Mouse (Mus musculus) thymus, adult 2 months (tissue): ENCODE results near the gene Nucb2. TPM values are rescaled to one million over a fixed set of nuclear protein-coding genes. Genes with fewer than 3 reads are reported as not detected.

Source experiments
- DNase-seq: peaks from one replicate; pipeline ENCODE4 v3.0.0; 2021
- H3K27ac ChIP-seq: fragments of 200-500 bp; 2 replicates; pipeline ENCODE4 v1.5.1; 2012; ENCODE audit warnings: low read length, control low read depth; ENCODE audit not compliant: control insufficient read depth, insufficient read depth
- H3K27me3 ChIP-seq: fragments of 200-500 bp; 2 replicates; pipeline ENCODE4 v1.6.1; 2012; ENCODE audit warnings: mild to moderate bottlenecking, low read length, moderate library complexity, mixed read lengths; ENCODE audit not compliant: control insufficient read depth, insufficient read depth
- H3K36me3 ChIP-seq: fragments of 200-500 bp; 2 replicates; pipeline ENCODE4 v1.6.1; 2012; ENCODE audit warnings: mild to moderate bottlenecking, low read length, moderate library complexity; ENCODE audit not compliant: control insufficient read depth, insufficient read depth
- H3K4me1 ChIP-seq: fragments of 200-500 bp; replicated peaks from 2 replicates; pipeline ENCODE4 v1.6.1; 2012; ENCODE audit warnings: low read length; ENCODE audit not compliant: control insufficient read depth, insufficient read depth
- H3K4me3 ChIP-seq: fragments of 200-500 bp; 2 replicates; pipeline ENCODE4 v1.5.1; 2012; ENCODE audit warnings: mild to moderate bottlenecking, low read length, control low read depth, moderate library complexity; ENCODE audit not compliant: control insufficient read depth, insufficient read depth
- CTCF ChIP-seq: fragments of 200-500 bp; IDR thresholded peaks from 2 replicates; pipeline ENCODE4 v1.5.1; 2012; ENCODE audit warnings: mild to moderate bottlenecking, control low read depth, low read length, moderate library complexity, borderline replicate concordance; ENCODE audit not compliant: control insufficient read depth, poor library complexity, insufficient read depth; ENCODE audit errors: extremely low read depth
- POLR2A ChIP-seq: fragments of 200-500 bp; IDR thresholded peaks from 2 replicates; pipeline ENCODE4 v1.6.1; 2012; ENCODE audit warnings: mild to moderate bottlenecking, low read length, control low read depth, moderate library complexity; ENCODE audit not compliant: control insufficient read depth, poor library complexity, insufficient read depth; ENCODE audit errors: extremely low read depth
- WGBS: fragments of 180-500 bp; shearing (Covaris S2); methylation state at CpG from one replicate; pipeline ENCODE4 v1.1.7; 2018; 5-methylcytosine and 5-hydroxymethylcytosine counted together
- polyA plus RNA-seq: library from polyadenylated mRNA; depleted of rRNA; stranded (reverse); fragments of >200 nt; gene quantifications from 2 replicates; pipeline ENCODE4 v1.2.3, GENCODE M21; 2012

Nucb2 gene
- polyA plus RNA-seq, 1 experiment: 1.2 TPM

- Histone ChIP-seq H3K36me3 (no peaks in the 10 kb centered on the region), H3K27ac (no peak overlapping the region), H3K27me3 (no peaks in the 10 kb centered on the region), H3K4me3 (no peak overlapping the region), H3K4me1 (no peaks in the 10 kb centered on the region)
- no peak for TF ChIP-seq CTCF
- TF ChIP-seq POLR2A: no peak
- DNase-seq: no peak
- 91% methylated on average over 13 of the region's 13 CpGs for WGBS
Measured at GRCm38 (mm10) chr7:116515514-116516135, 11.5 kb downstream of the Nucb2 start.

- Histone ChIP-seq H3K27ac (no peak overlapping the region), H3K4me3 (no peak overlapping the region), H3K27me3 (no peaks in the 10 kb centered on the region), H3K36me3 (no peaks in the 10 kb centered on the region), H3K4me1 (no peaks in the 10 kb centered on the region)
- TF ChIP-seq POLR2A (no peak), CTCF (no peak)
- DNase-seq: no peak
- WGBS: 92% methylated on average over 5 of the region's 5 CpGs
Measured at GRCm38 (mm10) chr7:116517240-116517639, 13.1 kb downstream of the Nucb2 start.

- no peak for DNase-seq
- H3K36me3 ChIP-seq: no peaks in the 10 kb centered on the region
- WGBS: 97% methylated on average over 5 of the region's 5 CpGs
- H3K27me3 ChIP-seq: no peaks in the 10 kb centered on the region
- H3K27ac ChIP-seq: no peak overlapping the region
- no peak overlapping the region for H3K4me3 ChIP-seq
- TF ChIP-seq CTCF (no peak), POLR2A (no peak)
- H3K4me1 ChIP-seq: no peaks in the 10 kb centered on the region
Measured at GRCm38 (mm10) chr7:116518155-116518554, 14.0 kb downstream of the Nucb2 start.

- 75% methylated on average over 3 of the region's 3 CpGs for WGBS
- no peaks in the 10 kb centered on the region for H3K36me3 ChIP-seq
- no peak for TF ChIP-seq CTCF
- no peak for TF ChIP-seq POLR2A
- H3K27ac ChIP-seq: no peak overlapping the region
- no peaks in the 10 kb centered on the region for H3K27me3 ChIP-seq
- H3K4me3 ChIP-seq: no peak overlapping the region
- no peaks in the 10 kb centered on the region for H3K4me1 ChIP-seq
- peak; percentile 20 for DNase-seq
Measured at GRCm38 (mm10) chr7:116519805-116520204, 15.6 kb downstream of the Nucb2 start.

GRCm38 (mm10) chr7:116524577-116524976 lies 20.4 kb downstream of the Nucb2 start:
- DNase-seq: no peak
- H3K27ac ChIP-seq: no peak overlapping the region
- no peaks in the 10 kb centered on the region for H3K36me3 ChIP-seq
- 95% methylated on average over 2 of the region's 2 CpGs for WGBS
- TF ChIP-seq CTCF (no peak), POLR2A (no peak)
- H3K27me3 ChIP-seq: no peaks in the 10 kb centered on the region
- no peak overlapping the region for H3K4me3 ChIP-seq
- no peaks in the 10 kb centered on the region for H3K4me1 ChIP-seq

- Histone ChIP-seq H3K36me3 (no peaks in the 10 kb centered on the region), H3K27me3 (no peaks in the 10 kb centered on the region), H3K4me3 (no peak overlapping the region), H3K4me1 (no peaks in the 10 kb centered on the region), H3K27ac (no peak overlapping the region)
- WGBS: 36% methylated on average over 4 of the region's 4 CpGs
- TF ChIP-seq POLR2A (no peak), CTCF (no peak)
- DNase-seq: no peak
Measured at GRCm38 (mm10) chr7:116529793-116530192, 25.6 kb downstream of the Nucb2 start.

- no peak for TF ChIP-seq CTCF
- TF ChIP-seq POLR2A: no peak
- Histone ChIP-seq H3K27me3 (no peaks in the 10 kb centered on the region), H3K27ac (no peak overlapping the region), H3K4me3 (no peak overlapping the region), H3K36me3 (no peaks in the 10 kb centered on the region), H3K4me1 (no peaks in the 10 kb centered on the region)
- WGBS: 96% methylated on average over 5 of the region's 5 CpGs
- no peak for DNase-seq
Measured at GRCm38 (mm10) chr7:116530470-116530869, 26.3 kb downstream of the Nucb2 start.
